Mouse (Mus musculus) lung, postnatal 10 days (tissue): ENCODE measurements around the gene Cpeb4.
"Not testable (repeated sequence)": the region's sequence is repeated elsewhere in the genome, so short reads cannot be mapped to it uniquely, and the experiment has no call there.

ENCODE experiments used
- DNase-seq: peaks from one replicate; pipeline ENCODE4 v3.0.0; 2021

Gene Cpeb4

DNA sequence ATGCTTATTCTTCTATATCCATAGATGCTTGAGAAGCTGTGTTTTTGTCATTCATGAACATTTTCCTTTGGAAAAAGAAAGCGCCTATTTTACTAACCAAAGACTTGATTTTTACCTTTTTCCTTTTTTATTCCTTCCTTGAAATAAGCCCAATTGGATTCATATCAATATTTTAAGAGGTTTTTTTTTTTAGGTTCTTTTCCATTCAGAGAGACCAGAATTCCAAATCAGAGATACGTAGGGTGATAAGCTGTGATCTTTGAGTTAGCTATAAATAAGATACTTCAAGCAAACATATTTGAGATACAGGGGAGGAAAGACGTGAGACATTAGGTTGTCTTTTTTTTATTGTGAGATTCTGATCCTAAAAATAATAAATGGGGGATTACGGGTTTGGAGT lies at the start of gene Cpeb4:
Gene Cpeb4 (plus strand): TSS at position 301 of the 400 bp plus-strand sequence.
- no peak for DNase-seq

DNA sequence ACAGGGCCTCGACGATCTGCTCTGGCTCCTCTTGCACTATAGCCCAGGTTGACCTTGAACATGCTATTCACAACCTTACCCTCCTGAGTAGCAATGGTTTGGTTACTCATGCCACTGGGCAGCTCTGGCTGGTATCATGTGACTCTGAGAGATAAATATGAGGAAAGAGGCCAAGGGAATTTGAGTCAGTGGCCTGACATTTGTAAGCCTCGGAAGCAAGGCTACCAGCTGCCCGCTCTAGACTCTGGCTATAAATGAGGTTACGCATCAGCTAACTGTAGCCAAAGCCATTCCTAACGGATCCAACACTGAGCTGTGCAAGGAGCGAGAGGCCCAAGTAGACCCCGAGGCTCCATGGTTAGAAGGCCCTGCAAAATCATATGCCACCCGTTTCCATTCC lies 49.5 kb upstream of the Cpeb4 start:
- DNase-seq, result no peak

- DNase-seq, result no peak
Observed at GRCm38 (mm10) chr11:31823513-31823912, 48.5 kb upstream of the Cpeb4 start.

DNA sequence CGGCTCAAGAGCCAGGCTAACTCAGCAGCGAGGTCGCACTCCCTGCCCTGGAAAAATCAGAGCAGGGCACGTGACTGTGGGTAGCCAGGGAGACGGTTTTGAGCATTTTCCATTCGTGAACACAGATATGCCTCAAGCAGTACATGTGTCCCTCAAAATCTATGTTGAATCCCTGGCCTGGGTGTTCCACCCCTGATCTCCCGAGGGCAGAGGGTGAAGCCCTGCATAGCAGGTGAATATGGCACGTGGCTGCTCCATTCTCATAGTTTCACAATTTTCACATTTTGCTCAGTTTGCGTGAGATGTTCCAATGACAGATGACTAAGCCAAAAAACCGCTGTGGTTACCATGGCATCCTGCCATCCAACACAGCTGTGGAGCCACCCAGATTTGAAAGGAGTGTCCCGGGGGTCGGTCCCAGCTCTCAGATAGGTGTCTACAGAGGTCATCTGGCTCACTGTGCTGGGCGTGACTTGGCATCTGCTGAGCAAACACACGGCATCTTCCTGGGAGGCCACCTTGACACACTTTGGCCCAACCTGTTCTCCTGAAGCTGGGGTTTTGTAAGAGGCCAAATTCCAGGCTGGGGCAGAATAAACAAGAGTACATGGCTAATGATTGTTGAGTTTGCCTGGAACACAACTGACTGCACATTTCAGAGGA lies 47.4 kb upstream of the Cpeb4 start:
- DNase-seq, result peak; percentile 75

DNA sequence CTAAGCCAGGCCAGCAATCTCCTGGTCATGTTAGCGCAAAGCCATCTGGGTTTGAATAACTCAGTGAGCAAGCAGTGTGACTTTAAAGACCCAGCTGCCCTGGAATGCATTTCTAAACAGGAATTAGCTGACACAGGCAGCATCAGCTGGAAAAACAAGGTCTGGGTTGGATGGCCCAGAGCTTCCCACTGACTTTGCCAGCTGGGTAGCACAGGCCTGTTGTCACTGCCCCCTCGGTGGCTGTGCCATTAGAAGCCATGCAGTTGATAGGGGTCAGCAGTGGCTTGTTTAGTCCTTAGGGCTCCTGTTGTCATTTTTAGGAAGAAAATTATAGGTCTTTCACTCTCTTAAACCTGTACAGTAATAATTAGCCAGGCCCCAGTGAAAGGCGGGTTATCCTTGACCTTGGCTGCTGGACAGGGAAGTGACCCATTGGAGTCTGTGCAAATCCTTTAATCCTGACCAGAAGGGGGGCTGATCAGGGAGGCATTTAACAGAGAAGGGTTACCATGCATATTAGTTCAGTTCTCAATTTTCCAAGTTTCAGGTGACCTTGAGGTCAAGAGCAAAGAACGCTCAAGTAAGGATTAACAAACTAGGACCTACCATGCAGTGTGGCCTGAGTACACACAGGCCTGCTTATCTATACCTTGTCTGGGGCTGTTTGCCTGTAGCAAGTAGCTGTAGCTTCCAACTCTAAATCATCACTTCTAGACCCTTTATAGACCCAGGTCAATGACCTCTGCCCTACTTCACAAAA lies 43.8 kb upstream of the Cpeb4 start:
- DNase-seq, result peak; percentile 60

DNA sequence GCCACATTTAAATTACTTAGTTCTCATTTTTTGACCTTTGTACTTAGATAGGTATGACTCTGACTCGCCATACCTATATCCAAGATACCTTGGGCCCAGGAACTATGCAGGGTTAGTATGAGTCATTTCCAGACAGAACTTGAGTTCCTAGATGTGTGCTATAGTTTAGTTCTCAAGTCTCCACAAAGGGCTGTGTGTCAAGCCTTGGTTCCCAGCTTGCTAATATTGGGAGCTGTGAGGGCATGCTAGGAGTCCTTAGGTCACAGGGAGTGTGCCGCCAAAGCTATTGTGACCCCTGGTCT lies 43.3 kb upstream of the Cpeb4 start:
- DNase-seq, result no peak

DNA sequence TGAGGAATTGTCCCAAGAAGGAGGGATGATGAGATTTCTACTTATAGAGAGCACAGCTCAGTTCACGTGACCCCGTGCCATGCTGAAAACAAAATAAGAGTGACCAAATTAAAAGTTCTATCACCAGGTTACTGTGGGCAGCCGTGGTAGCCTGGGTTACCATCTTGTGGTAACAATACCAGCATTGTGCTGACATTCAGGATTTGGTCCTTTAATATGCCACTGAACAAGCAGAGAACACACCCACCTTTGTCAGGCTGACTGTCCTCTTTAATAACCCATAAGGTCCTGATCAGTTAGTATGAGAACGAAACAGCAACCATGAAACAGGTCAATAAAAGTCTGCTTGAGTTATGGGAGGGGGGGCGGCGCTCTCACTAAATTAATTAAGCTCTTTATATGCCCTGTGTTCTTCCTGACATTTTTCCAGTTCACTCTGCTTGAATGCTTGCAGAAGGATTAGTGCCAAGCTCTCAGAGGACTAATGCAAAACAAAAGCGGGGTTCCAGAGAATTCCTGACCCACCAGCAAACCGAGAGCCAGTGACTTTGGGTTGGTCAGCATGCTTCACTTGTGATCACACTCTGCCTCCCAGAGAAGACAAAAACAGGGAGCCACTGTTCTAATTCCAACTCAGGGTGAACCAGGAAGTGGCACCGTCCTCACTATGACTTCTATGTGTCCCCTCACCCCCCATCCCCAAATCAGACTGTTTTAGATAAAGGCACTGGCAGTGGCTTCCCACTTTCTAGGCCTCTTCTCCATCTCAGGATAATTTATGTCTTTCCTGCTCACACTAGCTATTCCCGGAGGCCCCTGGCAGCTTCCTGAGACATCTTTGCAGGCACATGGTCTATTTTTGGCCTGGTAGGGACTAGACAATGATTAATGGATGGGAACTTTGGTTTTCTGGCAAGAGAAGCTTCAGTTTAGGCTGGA lies 41.5 kb upstream of the Cpeb4 start:
- peak; percentile 24 for DNase-seq

DNA sequence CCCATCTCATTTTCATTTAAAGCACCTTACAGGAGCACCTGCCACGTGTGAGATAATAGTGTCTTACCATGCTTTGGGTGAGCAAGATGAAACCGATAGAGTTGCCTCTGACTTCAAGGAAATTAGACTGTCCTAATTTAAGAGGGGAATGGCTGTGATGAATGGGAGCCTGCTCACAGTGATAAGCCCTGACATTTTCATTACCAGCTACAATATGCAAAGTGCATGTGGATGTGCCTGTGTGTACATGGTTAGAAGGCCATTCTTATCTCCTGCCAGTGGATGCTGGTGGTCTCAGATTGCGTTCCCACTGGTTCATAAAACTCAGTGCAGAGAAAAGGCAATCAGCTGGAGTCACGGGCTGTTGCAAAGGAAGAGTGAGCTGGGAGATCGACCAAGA lies 40.6 kb upstream of the Cpeb4 start:
- DNase-seq, result no peak

GRCm38 (mm10) chr11:31831983-31832382 lies 40.0 kb upstream of the Cpeb4 start:
- no peak for DNase-seq

GRCm38 (mm10) chr11:31832439-31832980 lies 39.5 kb upstream of the Cpeb4 start:
- no peak for DNase-seq

DNA sequence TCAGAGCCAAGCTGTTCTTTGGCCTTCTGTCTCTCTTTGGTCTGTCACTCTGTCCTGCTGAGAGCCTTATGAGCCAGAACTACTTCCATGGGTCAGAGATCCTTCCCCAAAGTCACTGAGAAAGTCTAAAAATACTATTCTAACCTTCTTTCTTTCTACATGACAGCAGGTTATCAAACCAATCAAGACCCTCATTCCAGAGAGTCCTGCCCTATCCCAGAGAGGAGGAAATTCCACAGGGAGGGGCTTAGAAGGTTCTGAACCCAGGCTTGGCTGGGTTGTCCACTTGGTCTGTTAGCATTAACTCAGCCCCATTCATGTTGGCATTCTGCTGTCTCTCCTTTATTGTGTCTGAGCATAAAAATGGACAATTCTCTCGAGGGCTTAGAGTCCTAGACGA lies 38.5 kb upstream of the Cpeb4 start:
- DNase-seq, result no peak

GRCm38 (mm10) chr11:31835352-31835751 lies 36.7 kb upstream of the Cpeb4 start:
- no peak for DNase-seq

GRCm38 (mm10) chr11:31837243-31837642 lies 34.8 kb upstream of the Cpeb4 start:
- no peak for DNase-seq

- no peak for DNase-seq
Observed at GRCm38 (mm10) chr11:31837753-31838152, 34.3 kb upstream of the Cpeb4 start.

GRCm38 (mm10) chr11:31838442-31839083 lies 33.4 kb upstream of the Cpeb4 start:
- DNase-seq, result peak; percentile 84

DNA sequence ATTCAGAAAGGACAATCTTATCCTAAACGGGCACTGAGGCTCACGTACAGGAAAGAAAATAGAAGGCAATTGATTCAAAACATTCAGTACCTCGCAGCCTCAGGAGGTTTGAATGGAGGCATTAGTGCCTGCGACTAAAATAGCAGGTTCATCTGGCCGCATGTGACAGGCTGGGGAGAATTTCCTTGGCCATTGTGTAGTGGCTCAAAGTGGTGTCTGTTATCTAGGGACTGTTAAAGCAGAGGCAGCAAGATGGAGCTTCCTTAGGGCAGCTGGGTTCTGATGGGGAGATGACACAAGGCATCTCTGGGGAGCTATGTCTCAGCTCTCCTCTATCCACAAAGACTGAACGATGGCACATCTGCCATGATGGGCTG lies 32.9 kb upstream of the Cpeb4 start:
- no peak for DNase-seq

GRCm38 (mm10) chr11:31842171-31842959 lies 29.6 kb upstream of the Cpeb4 start:
- no peak for DNase-seq

DNA sequence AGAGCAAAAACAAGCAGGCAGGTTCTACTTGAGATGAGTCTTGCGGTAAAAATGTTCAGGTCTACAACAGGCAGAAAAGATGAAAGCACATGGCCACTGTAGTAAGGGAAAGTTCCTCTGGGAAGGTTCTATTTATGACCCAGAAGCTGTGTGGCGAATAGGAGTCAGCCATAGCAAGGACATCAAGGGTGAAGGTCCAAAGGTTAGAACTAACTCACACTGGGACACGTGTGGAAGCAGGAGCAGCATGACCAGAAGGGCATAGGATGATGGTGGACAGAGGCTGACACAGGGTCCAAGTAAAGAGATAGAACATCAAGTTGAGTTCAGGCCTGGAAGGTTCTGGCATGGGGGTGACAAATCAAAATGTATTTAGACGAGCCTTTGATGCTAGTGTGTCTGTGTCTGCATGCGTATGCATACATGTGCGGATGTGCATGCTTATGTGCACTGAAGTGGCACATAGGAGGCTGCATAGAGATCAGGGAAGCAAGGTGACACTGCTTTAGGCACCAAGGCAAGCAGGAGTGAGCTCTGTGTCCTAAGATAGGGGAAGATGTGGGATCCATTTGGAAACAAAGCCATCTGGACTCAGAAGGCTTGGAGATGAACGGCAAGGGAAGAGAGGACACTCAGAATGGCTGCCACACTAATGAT lies 28.7 kb upstream of the Cpeb4 start:
- no peak for DNase-seq

DNA sequence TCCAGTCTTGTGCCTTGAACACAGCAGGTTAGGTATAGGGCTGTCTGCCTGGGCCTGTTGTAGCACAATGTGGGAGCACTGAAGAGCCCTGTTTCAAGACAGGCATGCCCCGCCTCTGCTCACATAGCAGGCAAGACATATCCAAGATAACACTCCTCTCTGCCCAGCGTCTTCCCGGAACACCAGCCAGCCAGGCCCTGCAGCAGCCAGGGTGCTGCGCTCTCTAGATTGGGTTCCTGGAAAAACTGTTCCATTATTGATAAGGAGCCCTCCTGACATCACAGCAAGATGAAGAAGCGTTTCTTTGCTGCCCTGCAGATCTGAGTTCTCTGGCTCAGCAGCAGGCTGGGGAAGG lies 28.2 kb upstream of the Cpeb4 start:
- no peak for DNase-seq

- not testable (repeated sequence) for DNase-seq
Observed at GRCm38 (mm10) chr11:31845111-31845510, 26.9 kb upstream of the Cpeb4 start.

DNA sequence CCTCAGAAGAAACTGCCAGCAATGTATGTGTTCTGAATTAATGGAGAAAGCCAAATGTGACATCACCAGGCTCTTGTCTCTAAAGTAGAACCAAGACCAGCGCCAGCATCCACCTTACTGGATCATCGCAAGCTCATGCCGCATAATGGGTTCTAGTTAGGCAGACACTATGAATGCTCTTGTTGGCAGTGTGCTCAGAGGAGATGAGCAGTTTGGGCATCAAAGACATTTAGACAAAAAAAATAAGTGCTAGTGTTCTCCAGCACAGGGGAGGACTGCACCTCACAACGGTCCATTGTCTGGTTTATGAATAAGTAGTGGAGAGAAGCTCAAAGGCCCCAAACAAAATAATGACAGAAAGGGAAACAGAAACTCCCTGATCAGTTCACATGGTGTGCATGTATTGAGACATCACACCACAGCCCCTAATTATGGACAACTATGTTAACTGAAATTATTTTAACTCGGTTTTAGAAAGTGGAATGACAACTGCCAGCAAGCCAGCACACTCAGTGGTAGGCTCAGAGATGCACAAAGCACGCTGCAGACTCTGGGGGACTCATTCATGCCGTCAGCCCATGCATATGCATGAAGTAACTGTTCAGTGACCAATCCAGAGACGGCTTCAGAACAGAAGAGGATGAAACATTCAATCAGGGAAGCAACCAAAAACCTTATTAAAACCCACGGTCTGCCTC lies 25.1 kb upstream of the Cpeb4 start:
- DNase-seq, result no peak
